Mouse (Mus musculus) hematopoietic stem cell, adult 5-6 weeks (primary cell): Measurements from ENCODE around the gene Prkch. TPM values are rescaled to one million over a fixed set of nuclear protein-coding genes. Genes with fewer than 3 reads are reported as not detected.
A peak's percentile ranks its signal among the peaks of the same experiment; 100 is the strongest.

Experiments
- ATAC-seq, 2 experiments: fragments of 125-278 bp in 1 of 2; replicated peaks in 1 of 2; 2 replicates each; pipeline ENCODE4 v1.8.0; 2016 to 2017; ENCODE audit warnings: inconsistent platforms in 2 of 2, mild to moderate bottlenecking in 2 of 2, moderate number of reproducible peaks in 2 of 2, low read depth in 1 of 2, moderate TSS enrichment in 1 of 2; ENCODE audit not compliant: low FRiP score in 2 of 2, poor library complexity in 2 of 2, severe bottlenecking in 2 of 2, insufficient read depth in 1 of 2, low TSS enrichment in 1 of 2
- total RNA-seq: library from RNA; stranded (forward); fragments of 172-1452, 232-1000 nt; gene quantifications from 2 replicates; pipeline ENCODE4 v1.2.3, GENCODE M21; 2017

Gene Prkch
- total RNA-seq, 1 experiment from 2014 or later = 36.1 TPM

DNA sequence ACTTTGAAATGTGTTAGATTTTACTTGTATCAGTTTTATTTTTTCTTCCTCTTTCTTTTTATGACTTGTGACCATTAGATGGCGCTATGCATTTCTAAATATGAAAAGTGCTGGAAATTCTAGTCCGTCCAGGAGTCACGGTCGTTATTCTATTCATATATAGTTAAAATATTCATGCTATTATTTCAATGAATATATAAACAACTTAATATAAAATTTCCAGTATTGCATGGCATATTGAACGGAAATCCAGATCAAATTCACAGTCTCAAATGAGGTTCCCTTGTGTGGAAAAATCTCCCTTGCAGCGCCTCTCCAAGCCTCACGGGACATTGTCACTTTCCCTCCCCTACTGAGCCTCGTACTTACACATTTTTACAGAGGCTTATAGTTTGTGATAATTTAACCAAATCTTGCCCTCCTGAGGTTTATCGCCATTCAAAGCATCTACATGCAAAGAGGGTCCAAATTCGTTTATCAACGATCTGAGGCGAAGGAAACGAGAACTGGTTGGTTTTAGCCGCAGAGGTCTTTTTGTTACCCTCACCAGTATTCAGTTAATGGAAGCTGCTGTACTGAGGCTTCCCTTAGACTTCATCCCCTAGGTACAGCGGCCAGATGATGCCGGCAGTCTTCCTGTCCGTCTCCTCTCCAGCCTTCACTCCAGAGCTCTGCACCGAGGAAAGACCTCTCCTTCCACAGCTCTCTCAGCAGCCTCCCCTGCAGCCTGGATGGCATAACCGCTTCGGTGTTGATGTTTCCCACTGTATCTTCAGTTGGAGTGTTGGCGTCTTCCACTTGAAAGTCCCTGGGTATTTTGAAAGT is 19.6 kb upstream of the Prkch start:
- ATAC-seq = peak in 1 of 2 experiments; percentile 25; a peak in 1 of 4 replicates

- ATAC-seq = 0 out of 4 replicates have a peak, but pooled peaks of 1 of the 2 experiments have one; percentile 25
Observed at GRCm38 (mm10) chr12:73565620-73565969, 19.0 kb upstream of the Prkch start.

DNA sequence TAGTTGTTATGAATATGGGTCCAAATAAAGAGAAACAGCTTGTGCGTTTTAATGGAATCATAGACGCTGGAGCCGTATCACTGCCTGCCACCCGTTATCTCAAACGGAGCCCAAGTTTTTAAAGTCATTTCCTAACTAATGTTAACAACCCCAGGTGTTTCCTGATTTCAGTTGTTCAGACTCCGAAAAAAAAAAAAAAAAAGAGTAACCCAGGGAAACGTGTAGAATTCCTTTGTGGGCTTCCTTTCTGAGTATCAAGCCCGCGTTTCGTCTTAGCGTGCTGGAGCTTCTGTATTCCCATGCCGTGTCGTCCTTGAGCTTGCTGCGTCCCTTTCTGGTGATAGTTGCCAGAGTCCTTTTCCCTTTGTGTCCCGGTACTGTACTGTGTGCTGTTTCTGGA is 10.0 kb upstream of the Prkch start:
- peak; percentile 87 to 89 for ATAC-seq

DNA sequence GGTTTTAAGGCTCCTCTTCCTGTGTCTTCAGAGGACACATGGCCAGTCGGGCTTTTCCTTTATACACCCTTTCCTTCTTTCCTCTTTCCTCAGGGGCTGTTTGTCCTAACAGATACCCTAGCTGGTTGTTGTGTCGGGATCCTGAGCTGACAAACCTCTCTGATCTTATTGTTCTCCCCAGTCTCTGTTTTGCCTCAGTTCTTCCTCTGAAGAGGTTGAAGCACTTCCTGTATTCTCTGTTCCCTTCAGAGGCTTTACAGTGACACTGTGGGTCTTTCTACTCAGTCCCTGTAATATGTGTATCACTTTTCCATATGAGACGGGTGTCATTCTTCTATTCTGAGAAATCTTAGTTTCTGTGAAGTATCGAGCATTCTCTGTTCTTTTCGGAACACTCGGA is 6.5 kb upstream of the Prkch start:
- no peak for ATAC-seq

- no peak for ATAC-seq
Observed at GRCm38 (mm10) chr12:73580811-73581210, 3.8 kb upstream of the Prkch start.

DNA sequence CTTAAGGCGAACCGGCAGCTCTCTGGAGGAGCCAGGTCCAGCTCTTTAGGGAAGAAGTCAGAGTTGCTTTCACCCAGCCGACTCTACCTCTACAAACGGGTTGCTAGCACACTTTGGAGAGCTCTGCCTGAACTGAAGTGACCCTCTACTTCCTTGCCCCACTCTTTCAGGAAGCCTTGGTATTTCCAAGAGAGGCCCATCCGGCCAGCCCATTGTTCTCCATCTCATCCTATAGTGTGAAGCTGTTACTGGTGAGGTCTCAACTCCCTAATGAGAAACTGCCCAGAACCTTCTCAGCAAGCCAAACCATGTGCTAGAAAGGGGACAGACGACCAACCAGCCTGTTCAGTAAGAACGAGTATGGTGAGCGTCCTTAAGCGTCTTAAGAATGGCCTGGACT is 1.3 kb upstream of the Prkch start:
- no peak for ATAC-seq

- ATAC-seq = peak; percentile 15 to 35; a peak in 2 of 4 replicates
Observed at GRCm38 (mm10) chr12:73583813-73584609, 585 bp upstream of the Prkch start.

GRCm38 (mm10) chr12:73585241-73585801 is 725 bp downstream of the Prkch start:
- ATAC-seq = peak in 1 of 2 experiments; percentile 36; a peak in 3 of 4 replicates

DNA sequence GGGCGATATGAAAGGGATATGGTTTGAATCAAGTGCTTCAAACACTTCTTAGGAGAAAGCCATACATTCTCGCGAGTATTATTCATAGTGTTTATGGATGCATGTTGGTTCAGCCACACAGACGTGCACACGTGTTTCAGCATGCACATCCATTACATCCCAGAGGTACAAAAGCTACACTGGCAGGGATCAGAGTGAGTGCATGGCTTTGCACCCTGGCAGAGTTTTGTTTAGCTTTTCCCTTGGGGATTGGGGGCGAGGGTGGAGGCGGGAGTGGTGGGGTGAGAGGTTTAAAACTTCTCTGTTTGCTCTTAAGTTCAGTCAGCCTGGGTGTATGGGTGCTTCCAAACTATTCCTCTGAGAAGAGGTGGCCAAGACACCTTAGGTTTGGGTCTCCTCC is 1.3 kb downstream of the Prkch start:
- no peak for ATAC-seq

GRCm38 (mm10) chr12:73587262-73587661 is 2.7 kb downstream of the Prkch start:
- no peak for ATAC-seq

GRCm38 (mm10) chr12:73590627-73591276 is 6.2 kb downstream of the Prkch start:
- ATAC-seq = no peak

- ATAC-seq = peak; percentile 39 to 43; a peak in 2 of 4 replicates
Observed at GRCm38 (mm10) chr12:73591625-73592024, 7.0 kb downstream of the Prkch start.

GRCm38 (mm10) chr12:73593021-73593798 is 8.6 kb downstream of the Prkch start:
- ATAC-seq = peak; percentile 66 to 79

DNA sequence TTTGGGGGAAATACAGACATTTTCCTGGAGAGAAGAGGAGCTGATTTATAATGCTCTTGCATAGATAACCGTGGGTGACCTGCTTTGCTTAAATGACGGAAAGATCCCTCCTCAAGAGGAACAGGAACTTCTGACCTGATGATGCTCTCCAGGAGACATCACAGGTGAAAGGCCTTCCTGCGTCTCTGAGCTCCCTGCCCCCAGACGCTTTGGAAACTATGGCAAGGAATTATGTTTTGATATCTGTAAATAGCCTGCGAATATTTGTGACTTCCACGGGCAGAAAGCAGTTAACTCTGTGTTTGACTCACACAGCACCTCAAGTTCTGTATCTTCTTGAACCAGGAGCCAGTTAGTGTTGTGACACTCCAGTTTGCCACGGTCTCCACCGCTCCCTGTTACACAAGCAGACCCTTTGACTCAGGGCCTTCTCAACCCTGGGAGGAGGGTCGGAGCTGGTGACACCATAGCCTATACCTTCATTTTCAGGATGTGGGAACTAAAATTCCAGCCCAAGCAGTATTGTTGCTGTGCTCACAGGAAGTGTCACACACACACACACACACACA is 9.7 kb downstream of the Prkch start:
- no peak for ATAC-seq

- ATAC-seq = no peak
Observed at GRCm38 (mm10) chr12:73595226-73595625, 10.6 kb downstream of the Prkch start.

DNA sequence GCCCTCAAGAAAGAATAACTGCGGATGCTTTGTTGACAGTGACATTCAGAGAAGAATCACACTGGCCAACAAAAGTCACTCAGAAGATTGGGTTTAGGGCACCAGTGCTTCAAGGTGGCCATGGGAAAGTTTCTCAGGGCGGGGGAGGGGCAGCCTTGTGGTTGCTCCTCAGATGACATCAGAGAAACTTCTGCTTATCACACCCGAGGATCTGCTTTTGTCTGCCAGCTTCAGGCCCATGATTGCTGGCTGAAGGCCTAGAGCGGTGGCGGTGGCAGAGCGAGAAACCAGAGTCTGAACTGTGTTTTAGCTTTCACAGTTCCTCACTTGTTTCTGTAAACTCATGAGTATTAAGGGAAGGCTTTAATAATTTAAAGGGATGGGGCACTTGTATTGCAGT is 13.6 kb downstream of the Prkch start:
- peak; percentile 58 to 85 for ATAC-seq

DNA sequence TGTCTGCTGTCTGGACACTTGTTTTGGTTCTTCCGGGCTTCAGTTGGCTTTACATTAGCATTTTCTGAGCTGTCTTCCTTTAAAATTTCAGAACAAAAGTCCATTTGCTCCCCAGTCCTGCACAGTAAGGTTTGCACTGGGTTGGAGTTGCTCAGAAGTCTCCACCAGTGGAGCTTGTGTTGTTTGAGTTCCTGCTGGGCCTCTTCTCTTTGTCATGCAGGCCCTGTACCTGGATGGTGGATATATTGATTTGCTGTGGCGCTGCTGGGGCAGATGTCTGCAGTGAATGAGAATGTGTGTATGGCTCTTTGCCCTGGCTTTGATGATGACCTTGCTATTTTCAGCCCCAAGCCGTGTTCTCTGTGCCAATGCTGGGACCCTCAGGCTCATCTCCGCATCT is 15.9 kb downstream of the Prkch start:
- no peak for ATAC-seq
